Mouse (Mus musculus): Measurements from ENCODE around the gene Safb2.
A peak's percentile ranks its signal among the peaks of the same experiment; 100 is the strongest.

The Safb2 gene

DNA sequence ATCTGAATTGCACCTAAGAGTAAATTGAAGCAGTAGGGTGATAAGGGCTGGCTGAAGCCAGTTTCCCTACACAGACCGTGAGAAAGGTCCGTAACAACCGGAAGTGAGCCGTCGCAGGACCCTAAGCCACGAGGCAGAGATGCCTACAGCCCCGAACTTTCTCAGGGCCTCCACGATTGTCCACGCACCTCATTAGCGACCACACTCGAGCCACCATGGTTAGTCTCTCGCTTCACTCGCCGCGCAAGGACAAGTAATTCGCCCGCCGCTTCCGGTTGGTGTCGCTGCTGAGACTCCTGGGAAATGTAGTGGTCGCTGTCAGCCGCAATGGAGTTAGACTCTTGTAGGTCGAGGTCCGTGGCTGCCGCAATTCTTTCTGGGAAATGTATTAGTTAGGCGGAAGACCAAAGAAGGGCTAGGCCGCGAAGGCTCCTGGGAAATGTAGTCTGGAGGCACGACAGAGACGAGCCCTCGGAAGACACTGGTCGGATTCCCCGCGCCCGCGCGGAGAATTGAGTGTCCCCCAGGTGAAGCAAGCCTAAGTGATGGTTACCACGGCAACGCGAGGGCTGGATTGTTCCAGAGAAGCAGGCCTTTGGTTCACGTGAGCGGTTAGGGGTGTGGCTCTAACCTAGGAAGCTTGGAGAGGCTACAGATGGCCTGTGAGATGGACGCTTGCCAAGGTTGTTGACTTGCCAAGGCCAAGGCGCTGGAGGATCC is 25.2 kb upstream of the Safb2 start, which contains the start of gene 2410015M20Rik:
TSS of gene 2410015M20Rik (minus strand) at position 320 of the 720 bp plus-strand sequence.
- DNase-seq, result peak; percentile 90 to 95

DNA sequence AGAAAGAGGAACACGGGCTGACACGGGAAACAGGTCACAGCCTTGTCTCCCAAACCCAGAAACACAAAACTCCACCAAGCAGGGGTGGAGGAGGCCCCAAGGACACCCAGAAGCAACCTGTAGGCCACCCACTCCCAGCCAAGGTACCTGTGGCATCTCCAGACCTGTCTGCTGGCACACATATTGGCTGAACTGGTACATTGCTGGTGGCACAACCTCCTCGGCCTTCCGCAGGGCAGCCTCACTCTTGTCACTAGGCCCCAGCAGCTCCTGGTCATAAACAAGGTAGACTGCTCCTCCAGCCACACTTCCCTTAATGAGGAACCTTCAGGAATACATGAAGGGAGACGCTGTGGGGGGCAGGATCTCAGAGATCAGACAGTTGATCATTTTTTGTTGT is 24.3 kb upstream of the Safb2 start:
- DNase-seq, result no peak

DNA sequence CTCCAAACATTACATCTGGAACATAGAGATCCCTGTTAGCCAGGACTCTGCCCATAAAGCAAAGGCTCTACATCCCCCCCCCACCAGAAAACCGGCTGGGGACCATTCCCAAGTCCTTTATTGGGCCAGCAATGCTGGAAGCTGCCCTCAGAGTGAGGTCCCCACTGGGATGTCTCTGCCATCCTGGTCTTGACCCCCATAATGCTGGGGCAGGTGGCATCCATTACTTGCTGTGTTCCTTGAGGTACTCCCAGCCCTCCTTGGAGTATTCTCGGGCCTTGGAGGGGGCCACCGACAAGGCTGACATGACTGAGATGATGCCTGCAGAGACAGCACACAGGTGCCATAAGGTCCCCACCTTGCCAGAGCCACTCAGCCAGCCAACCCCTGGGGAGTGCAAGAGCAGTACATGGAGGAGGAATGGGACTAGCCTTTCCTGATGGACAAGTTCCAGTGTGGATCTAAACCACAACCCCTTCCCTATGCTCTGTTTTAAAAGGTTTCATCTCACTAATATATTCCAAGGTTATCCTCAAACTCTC is 23.2 kb upstream of the Safb2 start:
- no peak for DNase-seq

DNA sequence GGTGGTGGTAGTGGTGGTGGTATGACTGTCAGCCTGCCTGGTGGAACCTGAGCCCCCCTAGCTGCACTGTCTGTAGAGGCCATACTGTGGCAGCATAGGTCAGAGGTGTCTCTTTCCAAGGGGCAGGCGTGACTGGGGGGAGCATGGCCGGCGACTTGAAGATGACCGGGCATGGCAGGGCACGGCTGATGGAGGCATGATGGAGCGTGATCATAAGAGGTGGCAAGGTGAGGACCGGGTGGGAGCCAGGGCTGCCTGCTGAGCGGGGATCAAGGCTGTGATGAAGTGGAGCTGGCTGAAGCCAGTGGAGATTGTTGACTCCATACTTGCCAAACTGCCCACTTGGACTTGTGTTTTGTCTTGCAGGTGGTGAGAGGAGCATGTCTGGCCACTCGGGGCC is 21.0 kb upstream of the Safb2 start:
- DNase-seq, result no peak

DNA sequence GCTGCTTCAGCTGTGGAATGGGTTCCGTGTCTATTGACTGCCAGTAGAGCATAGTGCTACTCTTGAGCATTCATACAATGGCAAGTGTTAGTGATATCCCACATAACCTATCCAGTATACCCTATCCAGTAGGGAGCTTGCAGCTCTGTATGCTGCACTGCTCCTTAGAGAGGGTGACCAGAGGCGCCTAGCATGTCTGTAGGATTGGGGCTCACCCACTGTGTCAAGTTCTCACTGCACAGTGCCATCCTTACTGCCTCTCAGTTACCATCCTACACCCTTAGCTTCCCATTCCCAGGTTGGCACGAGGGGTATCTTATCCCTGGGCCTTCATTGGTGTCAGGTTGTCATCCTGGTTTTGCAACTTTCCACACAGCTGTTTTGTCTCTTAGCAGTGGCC is 20.0 kb upstream of the Safb2 start:
- DNase-seq, result no peak

DNA sequence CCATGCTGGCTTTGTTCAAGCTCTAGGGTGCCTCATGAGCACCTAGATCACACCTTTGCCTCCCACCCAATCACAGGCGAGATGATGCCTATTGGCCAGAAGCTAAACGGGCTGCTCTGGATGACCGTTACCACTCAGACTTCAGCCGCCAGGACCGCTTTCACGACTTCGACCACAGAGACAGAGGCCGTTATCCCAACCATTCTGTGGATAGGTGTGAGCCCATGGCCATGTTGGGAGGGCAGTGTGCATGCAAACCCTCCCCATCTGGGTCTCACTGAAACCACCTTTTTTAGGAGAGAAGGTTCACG is 19.6 kb upstream of the Safb2 start:
- DNase-seq, result no peak

DNA sequence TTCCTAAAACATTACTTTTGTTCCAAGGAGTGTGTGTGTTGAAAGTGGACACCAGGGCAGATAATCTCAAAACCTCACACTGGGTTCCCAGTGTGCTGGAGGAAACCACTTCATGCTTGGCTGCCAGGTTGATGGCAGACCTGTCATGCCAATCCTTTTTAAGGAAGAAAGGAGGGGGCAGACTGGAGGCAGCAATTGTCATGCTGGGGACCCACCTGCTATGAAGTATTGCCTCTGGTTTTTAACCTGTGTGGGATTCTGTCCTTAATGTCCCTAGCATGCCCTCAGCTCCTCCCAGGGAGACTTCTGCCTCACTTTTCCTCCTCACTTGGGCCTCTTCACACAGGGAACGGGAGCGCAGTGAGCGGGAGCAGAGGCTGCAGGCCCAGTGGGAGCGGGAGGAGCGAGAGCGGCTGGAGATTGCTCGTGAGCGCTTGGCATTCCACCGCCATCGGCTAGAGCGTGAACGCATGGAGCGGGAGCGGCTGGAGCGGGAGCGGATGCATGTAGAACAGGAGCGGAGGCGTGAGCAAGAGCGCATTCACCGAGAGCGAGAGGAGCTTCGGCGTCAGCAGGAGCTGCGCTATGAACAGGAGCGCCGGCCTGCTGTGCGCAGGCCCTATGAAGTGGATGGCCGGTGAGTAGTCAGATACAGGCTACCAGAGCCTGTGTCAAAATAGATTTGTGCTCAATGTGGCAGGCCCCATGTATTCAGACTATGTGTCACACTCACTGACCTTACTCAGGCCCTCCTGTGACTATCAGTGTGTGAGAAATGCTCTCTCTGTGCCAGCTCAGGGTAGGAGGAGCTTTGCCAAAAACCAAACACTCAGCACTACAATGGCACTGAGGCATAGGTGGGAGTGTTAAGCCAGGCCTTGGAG is 19.0 kb upstream of the Safb2 start:
- DNase-seq, result no peak

DNA sequence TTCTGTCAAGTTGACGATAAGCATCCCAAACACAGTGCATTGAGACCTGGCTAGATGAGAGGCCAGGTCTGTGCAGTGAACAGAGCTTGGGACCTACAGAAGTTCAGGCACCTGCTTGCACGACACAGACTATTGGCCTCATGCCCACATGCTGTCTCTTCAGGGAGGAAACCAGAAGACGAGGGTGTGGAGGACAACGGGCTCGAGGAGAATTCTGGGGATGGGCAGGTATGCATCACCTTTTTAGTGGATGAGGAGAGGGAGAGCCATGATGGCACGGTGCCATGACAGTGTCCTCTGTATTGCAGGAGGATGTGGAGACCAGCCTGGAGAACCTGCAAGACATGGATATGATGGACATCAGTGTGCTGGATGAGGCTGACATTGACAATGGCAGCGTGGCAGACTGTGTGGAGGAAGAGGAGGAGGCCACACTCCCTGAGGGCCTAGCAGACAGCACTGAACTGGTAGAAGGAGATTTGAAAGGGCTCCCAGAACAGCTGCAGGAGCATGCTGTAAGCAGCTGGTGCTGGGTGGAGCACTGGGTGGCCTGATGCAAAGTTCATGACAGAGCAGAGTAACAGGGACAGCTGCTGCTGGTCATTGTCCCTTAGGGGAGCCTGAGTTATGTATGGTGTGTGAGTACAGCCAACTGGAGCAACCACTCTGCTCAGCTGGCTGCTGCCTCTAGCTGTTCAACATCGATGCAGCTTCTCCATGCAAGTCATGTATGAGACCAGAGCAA is 9.3 kb upstream of the Safb2 start:
- DNase-seq, result no peak

DNA sequence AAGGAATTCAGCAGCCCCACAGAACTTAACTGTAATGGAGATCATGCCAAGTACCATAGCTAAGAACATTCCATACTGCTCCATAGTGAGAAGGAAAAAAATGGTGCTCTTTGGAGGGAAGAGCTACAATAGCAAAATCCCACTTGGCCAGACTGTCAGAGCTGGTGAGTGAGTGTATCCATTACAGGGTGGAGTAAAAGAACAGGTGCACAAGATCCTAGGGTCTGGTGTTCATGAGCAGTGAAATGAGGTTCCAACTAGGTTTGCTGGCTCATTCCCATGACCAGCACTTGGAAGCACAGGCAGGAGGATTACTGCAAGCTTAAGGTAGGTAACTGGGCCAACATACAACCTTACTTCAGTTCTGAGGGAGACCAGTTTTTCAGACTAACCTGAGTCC is 8.2 kb upstream of the Safb2 start:
- no peak for DNase-seq

DNA sequence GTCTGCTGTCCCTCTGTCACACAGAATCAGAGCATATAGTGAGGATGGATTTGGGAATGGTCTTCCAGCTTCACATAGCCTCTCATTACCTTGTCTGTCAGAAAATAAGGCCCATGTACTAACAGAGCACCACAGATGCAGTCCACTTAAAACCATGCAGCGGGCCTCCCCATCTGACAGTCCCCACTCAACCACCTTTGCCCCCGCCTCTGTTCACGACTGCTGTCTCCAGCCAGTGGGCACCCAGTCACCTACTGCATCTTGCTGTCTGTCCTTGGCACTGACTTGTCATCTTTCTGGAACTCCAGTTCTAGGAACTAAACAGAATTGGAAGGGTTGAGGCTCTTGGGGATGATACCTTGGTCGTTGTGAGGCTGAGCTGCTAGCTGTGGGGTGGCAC is 4.5 kb upstream of the Safb2 start:
- DNase-seq, result no peak

DNA sequence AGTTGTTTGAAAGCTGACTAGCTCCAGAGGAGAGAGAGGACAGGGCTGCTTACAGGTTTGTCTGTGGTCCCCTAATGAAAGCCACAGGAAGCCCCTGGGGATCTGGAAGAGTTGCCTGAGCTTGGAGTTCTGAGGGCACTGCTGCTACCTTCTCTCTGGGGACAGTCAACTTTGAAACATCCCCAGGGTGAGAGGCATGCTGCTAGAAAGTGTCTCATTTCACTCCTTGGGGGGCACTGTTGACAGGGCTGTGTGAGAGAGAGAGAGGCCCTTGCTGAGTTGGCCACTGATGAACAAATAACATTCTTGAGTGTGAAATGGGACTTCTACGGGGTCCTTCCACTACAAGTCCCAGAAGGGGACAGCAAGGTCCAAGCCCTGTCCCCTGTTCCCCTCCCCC is 3.4 kb upstream of the Safb2 start:
- no peak for DNase-seq

DNA sequence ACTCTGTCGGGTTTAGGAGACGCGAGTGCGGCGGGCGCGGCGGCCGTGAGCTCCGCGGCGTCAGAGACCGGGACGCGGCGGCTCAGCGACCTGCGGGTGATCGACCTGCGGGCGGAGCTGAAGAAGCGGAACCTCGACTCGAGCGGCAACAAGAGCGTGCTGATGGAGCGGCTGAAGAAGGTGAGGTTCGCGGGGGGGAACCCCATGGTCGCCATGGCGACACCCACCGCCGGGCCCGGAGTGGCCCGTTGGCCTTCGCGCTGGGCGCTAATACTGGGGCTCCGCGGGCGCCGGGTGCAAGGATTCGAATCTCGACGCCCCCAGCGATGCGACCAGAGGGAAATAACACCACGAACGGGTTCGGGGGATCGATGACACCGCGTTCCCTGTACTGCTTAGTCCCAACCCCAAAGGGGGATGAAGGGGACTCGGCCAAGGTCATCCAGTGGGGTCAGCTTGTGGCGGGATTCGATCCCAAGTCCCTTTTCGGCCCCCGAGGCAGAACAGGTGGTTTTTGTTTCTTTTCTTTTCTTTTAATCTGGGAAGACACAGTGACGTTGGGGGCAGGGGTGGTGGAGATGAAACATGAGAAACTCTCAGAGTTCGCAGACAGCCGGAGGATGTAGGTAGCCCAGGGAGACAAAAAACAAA is 911 bp upstream of the Safb2 start:
- DNase-seq, result peak in 1 of 2 experiments; percentile 54

DNA sequence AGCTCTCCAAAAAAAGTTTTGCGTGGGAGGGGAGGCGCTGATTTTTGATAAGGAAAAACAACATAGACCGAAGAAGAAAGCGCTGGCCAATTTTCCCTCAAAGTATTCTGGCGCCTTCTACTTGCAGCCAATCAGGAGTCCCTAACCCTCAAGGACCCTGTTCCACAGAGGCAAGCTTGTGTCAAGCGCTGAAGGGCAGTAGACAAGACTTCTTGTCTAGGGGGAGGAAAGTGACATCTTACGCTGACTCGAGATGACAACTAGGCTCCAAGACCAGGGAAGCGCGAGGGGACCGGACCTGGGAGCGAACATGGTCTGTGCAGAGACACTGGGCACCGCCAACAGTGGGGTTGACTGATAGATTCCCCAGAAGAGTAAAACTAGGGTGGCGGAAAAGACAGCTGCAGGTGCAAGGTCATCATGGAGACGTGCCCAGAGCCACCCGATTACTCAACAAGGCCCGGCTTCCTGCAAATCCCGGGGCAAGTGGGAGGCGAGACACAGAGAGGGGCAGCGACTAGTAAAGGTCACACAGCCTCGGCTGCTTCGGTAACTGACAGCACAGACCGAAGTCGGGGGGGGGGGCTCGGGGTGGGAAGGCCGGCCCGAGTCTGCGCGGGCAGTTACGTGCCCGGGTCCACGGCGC is 651 bp downstream of the Safb2 start:
- DNase-seq, result no peak

DNA sequence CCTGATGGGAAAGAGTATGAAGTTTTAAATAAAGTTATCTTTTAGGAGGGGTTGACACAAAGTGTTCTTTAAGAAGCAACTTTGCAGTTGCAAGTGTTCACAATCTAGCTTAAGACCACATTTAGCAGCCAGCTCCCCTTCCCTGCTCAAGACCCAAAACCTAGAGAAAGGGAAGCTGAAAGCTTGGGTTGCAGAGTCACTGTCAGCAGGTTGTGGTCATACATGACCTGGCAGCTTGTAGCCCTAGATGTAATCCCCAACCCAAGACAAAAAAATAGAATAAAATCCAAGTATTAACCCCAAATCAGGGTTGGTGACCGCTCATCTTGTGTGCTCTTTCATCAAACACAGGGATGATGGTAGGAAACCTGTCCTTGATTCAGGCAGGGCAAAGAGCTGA is 1.3 kb downstream of the Safb2 start:
- no peak for DNase-seq

DNA sequence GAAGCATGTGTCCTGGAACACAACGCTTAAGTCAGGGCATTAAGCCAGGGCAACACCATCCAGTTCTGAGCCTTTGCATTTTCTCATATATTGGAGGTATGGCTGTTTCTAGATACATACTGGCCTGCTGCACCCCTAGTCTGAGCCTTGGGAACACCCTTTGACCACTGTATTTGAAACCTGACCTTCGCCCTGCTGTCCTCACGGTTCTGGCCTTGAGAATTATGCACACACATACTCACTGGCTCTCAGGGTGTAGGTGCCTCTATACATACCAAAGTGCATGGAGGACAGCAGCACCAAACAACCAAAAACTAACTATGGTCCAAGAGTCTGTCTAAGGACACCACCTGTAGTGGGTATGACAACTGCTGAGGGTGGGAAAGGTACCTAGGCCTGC is 11.4 kb downstream of the Safb2 start:
- DNase-seq, result no peak

DNA sequence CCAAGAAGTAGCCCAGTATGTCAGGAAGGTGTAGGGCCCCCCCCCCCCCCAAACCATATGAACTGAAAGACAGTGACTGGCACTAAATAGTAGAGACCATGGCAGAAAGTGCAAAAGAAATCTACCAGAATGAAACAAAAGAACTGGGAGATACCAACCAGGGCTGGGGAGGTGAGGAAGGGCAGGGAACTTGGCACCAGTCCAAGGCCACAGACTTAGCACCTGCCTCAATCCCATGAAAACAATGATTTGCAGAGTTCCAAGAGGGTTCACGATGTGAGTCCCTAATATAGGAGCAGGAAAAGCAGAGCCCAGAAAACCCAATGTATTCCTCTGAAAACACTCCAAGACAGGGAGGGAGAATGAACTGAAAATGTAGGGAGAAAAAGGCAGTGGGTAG is 12.2 kb downstream of the Safb2 start:
- DNase-seq, result no peak

DNA sequence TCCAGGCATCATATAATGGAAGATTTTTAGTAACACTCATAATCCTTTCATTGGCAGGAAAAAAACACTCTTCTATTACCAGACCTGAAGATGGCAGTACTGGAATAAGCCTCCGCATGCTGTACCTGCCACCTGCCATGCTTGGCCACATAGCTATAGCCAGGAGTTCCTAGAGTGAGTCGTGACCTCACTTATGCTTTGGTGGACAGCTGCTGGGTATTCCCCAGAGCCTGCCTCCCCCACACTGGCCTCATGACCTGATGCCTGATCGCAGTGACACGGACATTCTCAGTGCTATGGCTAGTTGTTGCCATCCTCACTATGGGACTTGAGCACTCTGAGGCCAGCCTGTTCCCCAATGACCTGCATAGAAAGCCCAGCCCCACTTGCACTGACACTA is 14.1 kb downstream of the Safb2 start:
- DNase-seq, result no peak

DNA sequence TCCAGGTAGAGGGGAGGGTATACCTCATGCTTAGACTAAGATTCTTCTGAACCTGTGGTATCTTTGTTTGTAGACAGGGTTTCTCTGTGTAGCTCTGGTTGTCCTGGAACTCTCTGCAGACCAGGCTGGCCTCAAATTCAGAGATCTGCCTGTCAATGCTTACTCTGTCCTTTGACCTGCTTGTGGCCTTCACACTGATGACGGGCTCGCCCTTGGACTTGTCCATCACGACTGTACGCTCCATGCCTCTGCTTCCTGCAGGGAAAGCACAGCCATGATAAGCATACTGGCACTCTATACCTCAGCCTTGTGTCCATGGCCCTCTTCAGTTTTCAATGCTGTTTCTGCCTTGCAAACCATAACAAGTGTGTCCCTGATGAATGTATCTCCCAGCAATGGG is 17.0 kb downstream of the Safb2 start:
- no peak for DNase-seq

DNA sequence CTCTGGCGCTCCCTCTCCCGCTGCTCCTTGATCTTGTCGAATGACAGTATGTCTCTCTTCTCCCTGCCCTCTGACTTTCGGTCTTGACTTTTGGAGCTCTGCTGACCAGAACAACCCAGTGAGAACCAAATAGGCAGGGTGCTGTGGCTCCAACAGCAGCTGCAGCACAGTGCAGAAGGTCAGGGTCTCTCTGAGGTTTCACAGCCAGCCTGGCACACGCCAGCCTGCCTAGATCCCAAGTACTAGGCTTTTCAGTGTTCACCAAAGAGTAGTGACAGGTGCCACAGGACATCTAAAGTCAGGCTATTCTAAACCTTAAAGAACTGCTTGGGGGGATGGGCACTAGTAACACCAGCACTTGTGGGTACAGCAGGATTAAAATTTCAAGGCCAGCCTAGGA is 17.5 kb downstream of the Safb2 start:
- no peak for DNase-seq

DNA sequence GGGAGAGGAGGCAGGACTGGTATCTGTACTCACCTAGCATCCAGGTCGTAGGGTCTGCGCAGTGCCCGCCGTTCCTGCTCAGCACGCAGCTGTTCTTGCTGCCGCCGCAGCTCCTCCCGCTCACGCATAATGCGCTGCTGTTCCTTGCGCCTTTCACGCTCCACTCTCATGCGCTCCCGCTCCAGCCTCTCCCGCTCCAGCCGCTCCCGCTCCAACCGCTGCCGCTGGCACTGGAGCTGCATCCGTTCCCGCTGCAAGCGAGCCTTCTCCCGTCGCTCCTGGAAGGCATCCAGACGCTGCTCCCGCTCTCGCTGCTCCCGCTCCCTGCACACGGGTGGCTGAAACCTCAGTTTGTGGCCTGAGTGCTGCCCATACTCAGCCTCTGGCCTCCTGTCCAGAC is 18.1 kb downstream of the Safb2 start:
- no peak for DNase-seq

DNA sequence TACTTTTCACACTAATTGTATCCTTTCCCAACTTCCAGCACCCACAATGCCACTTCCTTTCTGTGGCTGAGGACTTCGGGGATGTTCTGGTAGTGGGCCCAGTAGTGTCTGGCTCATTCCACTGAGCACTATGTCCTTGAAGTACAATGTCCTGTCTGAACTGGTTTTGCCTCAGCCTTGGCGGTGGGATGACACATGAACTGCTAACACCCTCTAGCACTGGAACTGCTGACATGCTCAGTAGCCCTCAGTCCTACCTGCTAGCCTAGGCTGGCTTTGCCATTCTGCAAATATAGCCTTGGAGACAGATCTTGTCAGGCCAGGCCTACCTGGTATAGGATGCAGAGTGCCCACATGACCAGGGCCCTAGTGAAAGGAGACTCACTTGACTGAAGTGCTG is 22.5 kb downstream of the Safb2 start:
- no peak for DNase-seq

DNA sequence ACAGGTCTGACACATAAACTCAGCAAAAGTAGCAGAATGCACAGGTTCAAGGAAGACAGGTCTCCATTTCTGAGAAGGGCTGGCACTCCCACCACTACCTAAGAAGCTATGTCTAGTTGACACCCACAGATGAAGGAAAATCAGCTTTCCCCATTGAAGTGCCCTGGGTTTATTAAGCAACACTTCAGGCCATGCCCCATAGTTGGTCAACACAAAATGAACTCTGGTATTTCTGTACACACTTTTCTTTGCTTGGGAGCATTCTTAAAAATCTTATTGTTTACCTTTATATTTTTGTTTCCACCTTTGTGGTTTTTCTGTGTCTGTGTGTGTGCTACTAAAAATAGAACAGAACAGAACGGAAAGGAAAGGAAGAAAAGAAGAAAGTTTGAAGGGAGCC is 24.3 kb downstream of the Safb2 start:
- DNase-seq, result no peak

Measured in thymus, adult 18-20 months (tissue).